Mouse (Mus musculus): ENCODE data around the gene Cdk19. TPM values are rescaled to one million over a fixed set of nuclear protein-coding genes. Genes with fewer than 3 reads are reported as not detected.

Cdk19 gene
- polyA plus RNA-seq, 1 experiment from 2014 or later: 4.7 TPM

GRCm38 (mm10) chr10:40489086-40489796 is 149.9 kb downstream of the Cdk19 start:
- Histone ChIP-seq H3K27me3 (ENCODE audit: poor library complexity, severe bottlenecking) (no peaks in the 10 kb centered on the region), H3K36me3 (replicated peaks) (no peaks in the 10 kb centered on the region), H3K4me3 (no peak overlapping the region), H3K4me1 (peaks cover 4% of the 10 kb centered on the region; the same call in 1 of the 2 replicates), H3K27ac (no peak overlapping the region), H3K9me3 (no peaks in the 10 kb centered on the region)
- DNase-seq (ENCODE audit: extremely low spot score, low spot score): no peak
- 96% methylated on average over 6 of the region's 6 CpGs for WGBS

GRCm38 (mm10) chr10:40491131-40491530 is 151.8 kb downstream of the Cdk19 start:
- WGBS: 91% methylated on average over 7 of the region's 7 CpGs
- H3K4me3 ChIP-seq: no peak overlapping the region
- no peaks in the 10 kb centered on the region for H3K27me3 ChIP-seq (ENCODE audit: poor library complexity, severe bottlenecking)
- H3K4me1 ChIP-seq: peaks cover 4% of the 10 kb centered on the region; the same call in 1 of the 2 replicates
- no peaks in the 10 kb centered on the region for H3K36me3 ChIP-seq (replicated peaks)
- H3K9me3 ChIP-seq: no peaks in the 10 kb centered on the region
- DNase-seq (ENCODE audit: extremely low spot score, low spot score): no peak
- no peak overlapping the region for H3K27ac ChIP-seq

DNA sequence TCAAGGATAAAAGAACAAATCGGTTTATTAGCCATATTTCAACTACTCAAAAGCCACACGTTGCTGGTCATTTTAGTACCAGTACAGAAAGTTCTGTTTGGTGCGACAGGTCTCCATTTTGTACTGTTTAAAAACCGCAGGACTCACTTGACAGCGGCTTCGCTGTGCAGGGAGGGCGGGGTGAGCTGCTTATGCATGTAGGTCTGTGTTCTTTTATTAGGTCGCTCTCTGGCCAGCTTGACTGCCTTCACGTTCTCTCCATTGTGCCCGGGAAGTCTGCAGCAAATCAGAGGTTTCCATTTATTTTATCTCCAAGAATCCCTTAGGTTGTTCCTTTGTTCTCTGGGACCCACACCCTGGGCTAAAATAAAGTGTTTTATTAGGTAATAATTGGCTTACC is 152.4 kb downstream of the Cdk19 start:
- H3K4me3 ChIP-seq: no peak overlapping the region
- no peaks in the 10 kb centered on the region for H3K27me3 ChIP-seq (ENCODE audit: poor library complexity, severe bottlenecking)
- H3K27ac ChIP-seq: no peak overlapping the region
- peaks cover 4% of the 10 kb centered on the region; the same call in 1 of the 2 replicates for H3K4me1 ChIP-seq
- DNase-seq (ENCODE audit: extremely low spot score, low spot score): no peak
- no peaks in the 10 kb centered on the region for H3K9me3 ChIP-seq
- 81% methylated on average over 10 of the region's 10 CpGs for WGBS
- no peaks in the 10 kb centered on the region for H3K36me3 ChIP-seq (replicated peaks)

DNA sequence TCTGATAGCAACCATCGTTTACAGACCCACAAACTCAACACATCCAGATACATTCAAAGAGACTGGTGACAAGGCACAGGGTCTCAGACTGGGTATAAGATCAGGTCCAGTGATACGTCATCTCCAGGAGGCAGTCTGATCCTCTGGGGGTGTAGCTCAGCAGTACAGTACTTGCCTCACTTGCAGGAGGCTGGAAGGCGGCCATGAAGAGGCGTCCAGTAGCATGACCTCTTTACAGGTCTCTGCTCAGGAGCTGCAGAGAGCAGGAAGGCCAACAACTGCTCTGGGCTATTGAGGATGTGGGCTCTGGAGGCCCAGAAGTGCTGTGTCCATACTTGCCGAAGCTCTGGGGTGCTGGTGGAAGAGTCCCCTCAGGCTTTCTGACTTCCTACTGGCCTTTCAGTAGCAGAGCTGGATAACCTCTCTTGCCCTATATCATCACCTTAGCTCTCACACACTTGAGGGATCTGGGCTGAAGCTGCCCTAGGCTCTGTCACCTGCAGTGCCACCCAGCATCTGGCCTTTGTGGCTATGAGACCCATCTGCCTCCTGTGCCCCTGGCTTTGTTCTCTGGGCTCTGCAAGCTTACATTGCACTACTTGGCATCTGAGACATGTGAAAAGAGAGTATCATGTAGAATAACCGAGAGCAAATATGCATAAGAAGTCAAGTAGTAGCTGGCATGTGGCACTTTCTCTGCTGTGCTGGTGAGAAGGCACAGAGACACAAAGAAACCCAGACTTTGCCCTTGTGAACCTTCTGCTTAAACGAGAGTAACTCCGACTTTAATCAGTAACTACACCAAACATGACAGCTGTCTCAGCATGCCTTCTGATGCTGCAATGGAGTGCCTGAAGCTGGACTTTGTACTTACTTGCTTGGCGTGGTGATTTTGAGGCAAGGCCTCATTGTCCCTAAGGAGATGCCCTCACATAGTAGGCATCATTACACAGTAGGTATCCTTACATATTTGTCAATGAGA is 155.1 kb downstream of the Cdk19 start:
- Histone ChIP-seq H3K36me3 (replicated peaks) (no peaks in the 10 kb centered on the region), H3K27me3 (ENCODE audit: poor library complexity, severe bottlenecking) (no peaks in the 10 kb centered on the region), H3K9me3 (no peaks in the 10 kb centered on the region), H3K4me1 (peaks cover 18% of the 10 kb centered on the region), H3K27ac (no peak overlapping the region), H3K4me3 (no peak overlapping the region)
- 84% methylated on average over 9 of the region's 9 CpGs for WGBS
- no peak for DNase-seq (ENCODE audit: extremely low spot score, low spot score)

DNA sequence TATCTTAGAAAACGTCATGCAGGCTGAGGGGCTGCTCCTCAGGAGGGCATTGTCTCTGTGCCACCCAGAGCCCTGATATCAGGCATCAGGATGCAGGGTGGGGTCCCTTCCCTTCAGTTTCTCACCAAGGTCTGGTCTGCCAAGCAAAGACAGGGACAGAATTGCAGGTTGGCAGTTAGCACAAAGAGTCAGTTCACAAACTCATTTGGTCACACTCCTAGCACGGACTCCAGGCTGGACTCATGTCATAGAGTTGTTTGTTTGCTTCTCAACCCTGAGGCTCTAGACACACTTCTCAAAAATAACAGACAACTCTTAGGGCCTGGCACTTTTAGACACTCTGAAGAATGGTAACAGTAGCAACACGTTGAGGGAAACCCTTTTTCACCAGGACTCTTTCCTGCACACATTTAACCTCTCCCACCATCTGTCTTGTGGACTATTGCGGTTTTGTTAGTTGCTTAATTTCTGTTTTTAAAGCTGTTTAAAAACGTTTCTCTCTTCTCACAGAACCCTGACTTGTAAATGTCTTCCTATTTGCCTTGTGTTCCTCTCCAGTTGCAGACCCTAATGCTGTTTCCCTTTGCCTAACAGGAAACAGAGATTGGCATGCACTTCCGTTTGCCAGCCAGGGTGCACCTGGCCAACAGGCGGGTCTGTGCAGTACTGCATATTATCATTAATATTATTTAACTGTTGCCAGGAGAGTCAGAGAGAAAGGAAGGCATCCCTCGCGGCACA is 158.1 kb downstream of the Cdk19 start:
- Histone ChIP-seq H3K4me1 (peaks cover 24% of the 10 kb centered on the region), H3K9me3 (no peaks in the 10 kb centered on the region), H3K36me3 (replicated peaks) (no peaks in the 10 kb centered on the region), H3K4me3 (no peak overlapping the region), H3K27me3 (ENCODE audit: poor library complexity, severe bottlenecking) (no peaks in the 10 kb centered on the region), H3K27ac (0 out of 2 replicates have a peak overlapping the region, but pooled peaks have one; percentile 20)
- DNase-seq (ENCODE audit: extremely low spot score, low spot score): no peak
- WGBS: 65% methylated on average over 9 of the region's 9 CpGs

DNA sequence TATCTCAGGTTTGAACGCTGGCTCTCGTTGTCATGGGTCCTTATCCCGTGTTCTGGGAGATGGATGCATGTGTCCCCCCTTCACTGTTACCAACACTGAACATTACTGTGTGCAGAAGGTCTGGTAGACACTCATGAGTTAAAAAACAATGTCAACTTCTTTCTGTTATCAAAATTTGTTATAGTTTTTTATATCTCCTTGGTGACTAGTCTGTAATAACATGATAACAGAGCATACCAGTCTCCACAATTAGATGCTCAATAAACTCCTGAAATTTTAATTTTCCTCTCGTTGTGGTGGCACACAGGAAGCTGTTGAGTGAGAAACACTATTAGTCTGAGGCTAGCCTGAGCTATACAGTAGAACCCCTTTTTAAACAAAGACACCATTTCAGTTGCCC is 159.1 kb downstream of the Cdk19 start:
- 90% methylated on average over 4 of the region's 4 CpGs for WGBS

DNA sequence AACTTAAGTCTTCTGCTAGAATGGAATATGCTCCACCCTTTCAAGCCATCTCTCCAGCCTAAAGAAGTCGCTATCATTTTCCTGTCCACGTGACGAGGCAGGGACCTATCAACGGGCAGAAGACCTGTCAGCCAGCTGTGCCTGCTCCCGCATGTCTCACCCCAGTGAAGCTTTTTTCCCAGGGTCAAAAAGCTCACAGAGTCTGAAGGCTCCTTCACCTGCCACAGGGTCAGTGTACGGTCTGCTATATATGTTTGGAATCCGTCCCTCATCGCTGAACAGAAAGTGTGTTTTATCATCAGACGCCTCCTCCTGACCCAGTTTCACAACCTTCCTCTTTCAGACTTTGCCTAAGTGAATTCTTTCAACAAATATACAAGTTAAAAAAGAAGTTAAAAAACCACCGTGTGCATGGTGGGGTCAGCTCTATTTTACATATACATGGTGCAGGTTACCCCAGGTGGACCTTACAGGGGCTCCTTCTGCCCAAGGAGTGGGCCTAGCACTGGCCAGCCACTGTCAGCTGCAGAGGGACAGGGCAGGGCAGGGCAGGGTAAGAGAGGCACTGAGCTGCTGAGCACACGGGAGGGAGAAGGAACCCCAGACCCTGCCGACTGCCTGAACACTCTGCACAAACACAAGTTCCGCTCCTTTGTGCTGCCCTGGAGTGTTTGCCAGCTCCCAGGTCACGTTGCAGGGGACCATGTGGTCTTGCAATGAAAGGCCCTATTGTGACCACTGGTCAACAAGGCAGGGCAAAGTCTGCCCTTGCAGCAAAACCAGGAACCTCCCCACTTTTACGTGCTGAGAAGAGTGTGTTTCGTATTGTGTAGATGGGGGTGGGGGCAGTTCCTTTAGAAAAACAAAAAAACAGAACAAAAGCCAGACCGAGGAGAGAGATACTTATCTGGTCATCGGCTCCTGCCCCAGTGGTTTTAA is 160.2 kb downstream of the Cdk19 start:
- 50% methylated on average over 18 of the region's 18 CpGs for WGBS
- no peaks in the 10 kb centered on the region for H3K27me3 ChIP-seq (ENCODE audit: poor library complexity, severe bottlenecking)
- no peaks in the 10 kb centered on the region for H3K9me3 ChIP-seq
- H3K27ac ChIP-seq: peak overlapping the region; percentile 83
- H3K36me3 ChIP-seq (replicated peaks): no peaks in the 10 kb centered on the region
- H3K4me1 ChIP-seq: peaks cover 24% of the 10 kb centered on the region
- peak; percentile 63 for DNase-seq (ENCODE audit: extremely low spot score, low spot score)
- H3K4me3 ChIP-seq: no peak overlapping the region

More for the DNA sequence above, 159.1 kb downstream of the Cdk19 start:
- no peak overlapping the region for H3K27ac ChIP-seq
- no peaks in the 10 kb centered on the region for H3K9me3 ChIP-seq
- no peak for DNase-seq (ENCODE audit: extremely low spot score, low spot score)
- H3K36me3 ChIP-seq (replicated peaks): no peaks in the 10 kb centered on the region
- peaks cover 24% of the 10 kb centered on the region for H3K4me1 ChIP-seq
- H3K4me3 ChIP-seq: no peak overlapping the region
- no peaks in the 10 kb centered on the region for H3K27me3 ChIP-seq (ENCODE audit: poor library complexity, severe bottlenecking)

- H3K4me1 ChIP-seq: peaks cover 24% of the 10 kb centered on the region
- DNase-seq (ENCODE audit: extremely low spot score, low spot score): no peak
- H3K36me3 ChIP-seq (replicated peaks): no peaks in the 10 kb centered on the region
- H3K27me3 ChIP-seq (ENCODE audit: poor library complexity, severe bottlenecking): no peaks in the 10 kb centered on the region
- no peaks in the 10 kb centered on the region for H3K9me3 ChIP-seq
- WGBS: 93% methylated on average over 7 of the region's 7 CpGs
- H3K27ac ChIP-seq: no peak overlapping the region
- H3K4me3 ChIP-seq: no peak overlapping the region
Measured at GRCm38 (mm10) chr10:40500723-40501245, 161.4 kb downstream of the Cdk19 start.

- no peaks in the 10 kb centered on the region for H3K9me3 ChIP-seq
- WGBS: 83% methylated on average over 1 of the region's 3 CpGs
- no peaks in the 10 kb centered on the region for H3K36me3 ChIP-seq (replicated peaks)
Measured at GRCm38 (mm10) chr10:40502734-40503133, 163.4 kb downstream of the Cdk19 start.

DNA sequence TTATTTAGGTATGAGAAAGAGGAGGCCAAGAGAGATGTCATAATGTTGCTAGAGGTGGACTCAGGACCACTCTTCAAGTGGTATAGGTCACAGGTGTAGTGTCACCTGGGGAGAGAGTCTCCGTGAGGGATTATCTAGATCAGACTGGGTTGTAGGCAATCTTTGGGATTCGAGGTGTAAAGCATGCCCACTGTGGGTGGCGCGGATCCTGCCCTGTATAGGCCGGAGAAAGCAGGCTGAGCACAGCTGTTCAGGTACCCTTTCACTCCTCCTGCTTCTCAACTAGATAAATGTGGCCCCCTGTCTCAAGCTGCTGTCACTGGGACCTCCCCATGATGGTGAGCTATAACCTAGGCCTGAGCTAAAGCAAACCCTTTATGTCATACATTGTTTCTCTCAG is 171.0 kb downstream of the Cdk19 start:
- 92% methylated on average over 5 of the region's 5 CpGs for WGBS
- H3K36me3 ChIP-seq (replicated peaks): no peaks in the 10 kb centered on the region
- no peak overlapping the region for H3K4me3 ChIP-seq
- no peak overlapping the region for H3K27ac ChIP-seq
- no peak for DNase-seq (ENCODE audit: extremely low spot score, low spot score)
- no peaks in the 10 kb centered on the region for H3K9me3 ChIP-seq
- no peaks in the 10 kb centered on the region for H3K27me3 ChIP-seq (ENCODE audit: poor library complexity, severe bottlenecking)
- peaks cover 4% of the 10 kb centered on the region; the same call in 1 of the 2 replicates for H3K4me1 ChIP-seq

More at GRCm38 (mm10) chr10:40502734-40503133, 163.4 kb downstream of the Cdk19 start:
- Histone ChIP-seq H3K4me3 (no peak overlapping the region), H3K27me3 (ENCODE audit: poor library complexity, severe bottlenecking) (no peaks in the 10 kb centered on the region), H3K27ac (no peak overlapping the region), H3K4me1 (peaks cover 17% of the 10 kb centered on the region)
- DNase-seq (ENCODE audit: extremely low spot score, low spot score): no peak

DNA sequence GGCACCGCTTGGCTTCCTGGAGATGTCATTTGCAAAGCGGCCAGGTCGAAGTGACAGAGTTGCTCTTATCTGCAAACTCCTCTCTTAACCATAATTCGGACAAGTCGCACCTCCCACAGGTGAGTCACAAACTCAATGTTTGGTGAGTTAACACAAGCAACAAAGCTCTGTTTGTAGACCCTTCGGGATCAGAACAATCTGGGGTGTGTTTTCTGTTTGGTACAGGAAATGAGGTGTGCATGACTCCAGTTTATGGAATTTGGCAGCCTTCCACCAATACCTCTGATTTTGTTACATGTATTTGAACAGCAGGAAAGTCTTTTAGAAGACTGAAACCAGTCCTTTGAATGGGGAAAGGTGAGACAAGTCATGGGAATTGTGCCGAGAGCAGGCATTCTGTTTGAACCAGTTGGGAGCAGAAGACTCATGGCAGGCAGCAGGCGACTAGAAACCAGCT is 171.9 kb downstream of the Cdk19 start:
- WGBS: 90% methylated on average over 8 of the region's 8 CpGs
- Histone ChIP-seq H3K27ac (no peak overlapping the region), H3K27me3 (ENCODE audit: poor library complexity, severe bottlenecking) (no peaks in the 10 kb centered on the region)

More for the DNA sequence above, 171.9 kb downstream of the Cdk19 start:
- DNase-seq (ENCODE audit: extremely low spot score, low spot score): no peak
- no peak overlapping the region for H3K4me3 ChIP-seq
- no peaks in the 10 kb centered on the region for H3K36me3 ChIP-seq (replicated peaks)
- H3K9me3 ChIP-seq: no peaks in the 10 kb centered on the region
- peaks cover 12% of the 10 kb centered on the region for H3K4me1 ChIP-seq
